Mouse (Mus musculus): ENCODE measurements at regions not wholly inside any gene's neighbourhood (a gene's known extent, or its start where the extent isn't known, plus 50 kb on each side); places are given as distances from the start of the nearest gene placed in this dataset.

DNA sequence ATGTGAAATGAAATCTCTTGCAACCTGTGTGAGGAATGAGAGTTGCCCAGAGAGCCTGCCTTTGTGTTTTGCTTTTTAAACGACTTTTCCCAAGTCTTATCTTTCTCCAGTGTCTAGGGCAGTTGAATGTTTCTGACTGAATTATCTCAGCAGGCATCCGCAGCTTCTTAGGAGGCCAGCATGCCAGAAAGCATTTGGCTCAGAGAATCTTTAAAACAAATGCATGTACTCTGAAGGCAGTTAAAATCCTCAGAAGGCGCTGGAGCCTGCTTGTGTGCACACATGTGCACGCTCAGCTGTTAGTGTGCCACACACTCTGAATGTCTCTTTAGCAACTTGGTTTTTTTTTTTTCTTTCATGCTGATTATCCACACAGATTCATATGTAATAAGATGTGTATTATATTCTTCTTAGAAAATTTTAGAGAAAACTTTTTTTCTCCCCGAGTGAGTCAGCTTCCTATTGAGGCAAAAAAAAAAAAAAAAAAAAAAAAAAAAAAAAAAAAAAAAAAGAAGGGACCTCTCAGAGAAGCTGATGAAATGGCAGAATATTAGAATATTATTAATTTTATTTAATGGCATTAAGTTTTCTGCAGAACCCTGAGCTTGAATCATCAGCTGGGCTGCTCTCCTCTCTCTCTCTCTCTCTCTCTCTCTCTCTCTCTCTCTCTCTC is 201.9 kb downstream of the Tmem38b start:
- no peak for DNase-seq (ENCODE audit: low spot score)

DNA sequence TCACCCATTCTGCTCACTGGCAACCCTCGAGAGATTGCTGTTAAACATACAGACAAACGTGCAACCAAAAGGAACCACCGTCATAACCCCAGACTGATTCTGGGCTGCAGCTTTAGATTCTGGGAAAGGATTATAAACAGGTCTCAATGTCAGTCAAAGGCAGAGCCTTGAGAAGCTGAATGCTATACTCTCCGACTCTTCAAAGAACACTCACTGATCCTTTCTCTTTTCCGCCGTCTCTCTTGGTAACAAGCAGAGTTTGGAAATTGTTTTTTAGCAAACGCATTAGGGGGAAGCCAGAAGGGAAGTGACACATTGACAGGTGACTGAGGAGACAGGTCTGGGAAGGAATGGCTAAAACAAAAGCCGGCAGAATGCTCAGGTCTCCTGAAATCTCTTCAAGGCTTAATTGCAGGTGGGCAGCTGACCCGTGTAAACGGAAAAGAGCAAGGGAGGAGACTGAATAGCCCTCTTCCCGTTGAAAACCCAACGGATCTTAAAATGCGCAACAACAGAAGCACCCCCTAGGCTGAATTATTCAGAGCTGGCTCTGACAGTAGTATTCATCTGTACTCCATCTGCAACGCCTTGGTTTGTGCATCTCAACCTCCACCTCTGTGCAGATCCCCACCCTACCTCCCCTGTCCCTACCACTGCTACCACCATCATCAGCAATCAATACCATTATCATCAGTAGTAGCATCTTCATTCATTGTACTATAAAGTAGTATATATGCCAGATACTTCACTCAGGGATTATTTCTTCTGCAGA is 219.6 kb downstream of the Tmem38b start:
- no peak for DNase-seq (ENCODE audit: low spot score)

DNA sequence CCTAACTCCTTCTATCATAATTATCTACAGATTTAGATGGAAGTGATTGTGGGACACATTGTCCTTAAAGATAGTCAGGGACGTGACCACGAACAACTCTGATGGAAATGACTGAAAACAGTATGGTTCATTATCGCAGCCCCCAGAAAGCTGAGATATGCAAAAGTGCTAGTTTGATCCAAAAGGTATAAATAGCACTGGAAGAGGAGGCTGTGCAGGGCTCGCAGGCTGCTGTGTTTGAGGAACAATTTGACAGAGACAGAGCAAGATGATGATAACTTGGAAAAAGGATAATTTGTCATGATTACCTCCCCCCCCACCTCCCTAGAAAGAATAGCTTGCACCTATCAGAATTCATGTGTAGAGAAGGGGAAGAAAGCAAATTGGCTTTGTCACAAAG is 238.5 kb downstream of the Tmem38b start:
- no peak for DNase-seq (ENCODE audit: low spot score)

DNA sequence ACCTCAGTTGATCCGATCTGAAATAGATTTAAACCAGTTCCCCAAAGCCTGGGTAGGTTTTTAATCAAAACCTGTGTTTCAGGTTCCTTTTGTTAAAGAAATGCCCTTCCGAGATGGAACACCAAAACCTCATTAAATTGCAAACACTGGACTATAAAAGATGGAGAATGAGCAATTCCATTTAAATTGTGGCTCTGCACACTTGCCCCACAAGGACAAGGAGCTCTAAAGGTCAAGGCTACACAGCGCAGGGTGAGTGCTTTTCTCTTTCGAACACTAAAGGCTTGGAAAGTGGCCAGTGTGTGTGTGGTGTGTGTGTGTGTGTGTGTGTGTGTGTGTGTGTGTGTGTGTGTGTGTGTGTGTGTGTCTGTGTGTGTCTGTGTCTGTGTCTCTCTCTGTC is 246.1 kb downstream of the Tmem38b start:
- DNase-seq (ENCODE audit: low spot score): peak; percentile 46

DNA sequence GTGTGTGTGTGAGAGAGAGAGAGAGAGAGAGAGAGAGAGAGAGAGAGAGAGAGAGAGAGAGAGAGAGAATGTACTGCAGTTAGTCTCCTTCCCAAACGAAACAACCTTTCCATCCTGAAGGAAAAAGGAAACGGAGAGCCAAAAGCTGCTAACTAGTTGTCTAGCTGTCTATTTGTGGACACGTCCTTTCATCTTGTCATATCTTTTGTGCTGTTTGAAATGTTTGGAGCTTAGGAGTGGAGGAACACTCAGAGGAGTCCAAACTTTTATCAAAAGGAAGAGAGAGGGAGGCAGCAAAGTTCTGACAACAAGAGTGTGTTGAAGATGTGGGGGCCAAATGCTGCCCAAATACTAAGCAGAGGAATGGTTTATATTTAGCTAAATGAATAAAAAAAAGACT is 246.6 kb downstream of the Tmem38b start:
- no peak for DNase-seq (ENCODE audit: low spot score)

DNA sequence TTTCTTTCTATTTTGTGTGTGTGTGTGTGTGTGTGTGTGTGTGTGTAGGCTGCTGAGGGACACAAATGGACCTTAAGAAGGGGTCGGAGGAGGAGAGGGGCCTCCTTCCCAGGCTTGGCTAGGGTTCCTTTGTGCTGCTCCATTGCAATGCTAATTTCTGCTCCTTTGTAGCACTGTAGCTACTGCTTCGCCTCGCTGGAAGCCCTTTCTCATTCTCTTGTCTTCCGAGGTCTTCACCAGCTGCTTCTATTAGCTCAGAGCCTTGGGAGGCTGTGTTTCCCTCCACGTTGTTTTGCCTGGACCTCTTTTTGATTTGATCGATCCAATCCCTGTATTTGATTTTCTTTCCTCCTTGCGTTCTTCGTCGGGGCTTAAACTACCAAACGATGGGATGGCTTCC is 247.1 kb downstream of the Tmem38b start:
- DNase-seq (ENCODE audit: low spot score): no peak

DNA sequence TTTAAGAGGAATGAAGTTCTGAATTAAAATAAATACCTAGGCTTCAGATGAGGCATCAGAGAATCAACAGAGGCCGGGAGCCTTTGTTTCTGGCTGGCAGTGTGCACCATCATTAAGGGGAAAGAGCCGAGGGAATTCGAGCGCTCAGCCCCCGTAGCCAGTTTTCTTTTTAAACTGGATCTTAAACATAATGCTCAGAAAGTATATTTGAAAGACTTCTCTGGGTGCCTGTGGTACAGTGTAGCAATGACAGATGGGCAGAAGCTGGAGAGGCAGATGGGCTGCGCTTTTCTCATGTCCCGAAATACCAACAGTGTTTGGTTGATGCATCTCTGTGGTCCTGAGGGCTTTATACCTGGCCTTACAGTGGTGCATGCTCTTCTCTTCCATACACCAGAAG is 247.6 kb downstream of the Tmem38b start:
- no peak for DNase-seq (ENCODE audit: low spot score)

DNA sequence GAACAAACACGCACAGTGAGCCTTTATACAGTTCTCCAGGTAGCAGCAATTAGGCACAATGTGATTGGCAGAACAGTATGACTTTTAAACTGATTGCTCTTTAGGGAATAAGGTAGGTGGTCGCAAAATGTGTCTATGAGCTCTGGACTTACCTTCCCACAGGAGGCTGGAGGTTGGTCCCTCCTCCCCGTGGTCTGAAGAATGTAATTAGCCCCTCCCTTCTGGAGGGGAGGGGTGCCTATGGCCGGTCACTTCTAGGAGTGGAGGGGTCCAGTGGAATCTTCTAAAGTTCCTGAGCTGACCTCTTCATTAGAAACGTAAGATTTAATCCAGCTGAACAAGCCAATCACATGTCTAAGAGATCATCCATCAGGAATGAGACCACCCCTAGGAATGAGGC is 248.4 kb downstream of the Tmem38b start:
- DNase-seq (ENCODE audit: low spot score): no peak

DNA sequence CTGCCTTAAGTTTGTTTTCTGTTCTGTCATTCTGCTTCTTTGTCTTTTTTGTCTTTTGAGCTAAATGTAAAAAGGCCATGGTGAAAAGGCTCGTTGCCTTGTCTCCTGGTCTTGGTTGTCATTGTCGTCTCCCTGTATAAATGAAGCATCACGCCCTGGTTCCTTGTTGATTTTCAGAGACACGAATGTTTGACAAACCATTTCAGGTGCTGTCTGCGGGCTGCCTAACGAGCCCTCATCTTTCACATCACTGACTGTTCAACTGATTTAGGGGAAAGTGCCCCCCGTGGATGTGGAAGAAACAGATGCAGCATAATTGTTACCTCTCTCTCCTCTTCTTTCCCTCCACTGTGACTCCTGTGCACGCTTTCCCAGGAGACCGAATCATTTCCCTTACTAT is 254.7 kb downstream of the Tmem38b start:
- no peak for DNase-seq (ENCODE audit: low spot score)

DNA sequence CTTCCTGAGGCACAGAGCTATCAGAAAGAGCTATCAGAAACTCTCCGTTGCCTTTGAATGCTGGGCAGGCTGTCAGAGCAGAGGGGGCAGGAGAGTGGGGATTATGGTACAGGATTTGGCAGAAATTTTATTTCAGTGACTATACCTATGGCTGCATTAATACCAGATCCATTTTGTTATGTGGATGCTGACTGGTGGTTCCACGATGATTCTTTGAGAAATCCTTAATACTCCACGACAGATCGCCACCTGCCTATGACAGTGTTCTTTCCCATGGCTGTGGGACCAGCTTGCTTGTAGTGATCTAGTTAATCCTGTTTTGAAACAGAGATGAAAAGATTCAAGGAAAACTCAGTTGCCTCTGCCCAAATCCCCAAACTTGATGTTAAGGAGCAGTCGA is 255.6 kb downstream of the Tmem38b start:
- no peak for DNase-seq (ENCODE audit: low spot score)

DNA sequence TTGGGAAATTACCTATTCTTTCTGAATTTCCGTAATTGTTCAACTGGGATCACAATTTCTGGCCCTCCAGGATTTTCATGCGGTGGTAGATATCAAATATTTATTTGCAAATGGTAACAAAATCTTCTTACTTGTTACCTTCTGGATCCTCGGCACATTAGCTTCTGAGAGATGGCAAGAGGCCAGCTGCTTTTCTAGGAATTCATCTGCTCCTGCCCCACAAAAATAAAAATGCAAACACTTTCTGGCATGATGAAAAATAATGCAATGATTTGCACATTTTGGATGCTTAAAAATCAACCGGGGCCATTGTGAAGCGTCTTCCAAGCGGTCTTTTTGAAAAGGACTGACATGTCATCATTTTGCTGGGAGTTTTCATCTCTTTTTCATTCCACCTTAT is 258.9 kb downstream of the Tmem38b start:
- DNase-seq (ENCODE audit: low spot score): no peak

DNA sequence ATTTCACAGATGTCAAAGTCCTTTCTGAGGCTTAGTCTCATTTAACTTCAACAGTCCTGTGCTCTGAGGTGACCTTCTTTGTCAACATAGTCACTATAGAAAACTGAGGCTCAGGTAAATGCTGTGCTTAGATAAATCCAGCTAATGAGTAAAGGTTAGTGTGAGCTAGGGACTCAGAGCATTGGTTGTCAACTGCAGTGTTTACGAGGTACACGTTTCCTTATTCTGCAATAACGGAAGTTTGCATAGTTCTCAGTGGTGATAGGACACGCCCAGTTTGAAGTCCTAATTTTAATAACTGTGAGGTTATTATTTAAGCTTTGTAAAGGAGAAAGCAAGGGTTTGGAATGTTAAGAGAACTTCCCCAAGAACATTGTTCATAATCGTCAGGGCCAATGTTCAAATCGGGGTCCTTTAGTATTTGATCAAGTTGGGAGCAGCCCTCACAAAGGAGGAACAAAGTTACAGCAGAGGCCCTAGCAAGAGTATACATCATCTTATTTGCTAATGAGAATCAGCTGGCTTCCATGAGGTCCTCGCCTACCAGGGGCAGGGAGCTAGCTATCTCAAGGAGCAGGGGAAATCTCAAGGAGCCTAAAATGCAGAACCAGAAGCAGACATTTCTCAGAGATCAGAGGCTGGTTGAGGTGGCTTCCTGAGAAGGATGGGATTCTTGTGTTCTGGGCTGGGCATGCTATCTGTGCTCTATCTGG is 268.6 kb downstream of the Tmem38b start:
- DNase-seq (ENCODE audit: low spot score): no peak

DNA sequence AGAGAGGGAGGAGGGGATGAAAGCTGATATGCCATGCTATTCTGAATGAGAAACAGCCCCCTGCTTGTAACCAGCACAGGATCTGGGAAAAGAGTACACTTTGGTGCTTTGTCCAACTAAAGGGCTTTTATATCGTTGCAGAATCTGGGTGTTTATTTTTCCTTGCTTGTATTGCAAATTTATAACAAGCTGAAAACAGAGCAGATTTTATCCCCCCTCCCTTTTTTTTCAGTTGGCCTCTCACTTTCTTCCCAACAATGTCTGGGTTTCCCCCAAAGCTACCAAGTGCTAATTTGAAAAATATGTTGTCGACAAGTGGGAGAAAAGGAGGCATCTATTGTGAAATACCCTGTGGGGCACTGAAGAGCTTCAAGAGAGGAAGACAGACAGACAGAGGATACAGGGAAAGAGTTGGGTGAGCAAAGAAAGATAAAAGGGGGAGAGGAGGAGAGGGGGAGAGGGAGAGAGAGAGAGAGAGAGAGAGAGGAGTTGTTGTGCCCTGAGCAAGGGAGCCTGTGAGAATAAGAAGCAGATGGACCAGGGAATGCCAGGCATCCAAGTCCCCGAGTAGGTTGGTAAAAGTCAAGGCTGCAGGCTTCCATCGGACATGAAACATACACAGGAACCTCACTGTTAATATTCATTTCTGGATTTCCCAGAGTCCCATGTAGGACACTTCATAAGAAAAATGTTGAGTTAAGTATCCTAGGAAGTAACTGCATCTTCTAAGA is 269.5 kb downstream of the Tmem38b start:
- no peak for DNase-seq (ENCODE audit: low spot score)

DNA sequence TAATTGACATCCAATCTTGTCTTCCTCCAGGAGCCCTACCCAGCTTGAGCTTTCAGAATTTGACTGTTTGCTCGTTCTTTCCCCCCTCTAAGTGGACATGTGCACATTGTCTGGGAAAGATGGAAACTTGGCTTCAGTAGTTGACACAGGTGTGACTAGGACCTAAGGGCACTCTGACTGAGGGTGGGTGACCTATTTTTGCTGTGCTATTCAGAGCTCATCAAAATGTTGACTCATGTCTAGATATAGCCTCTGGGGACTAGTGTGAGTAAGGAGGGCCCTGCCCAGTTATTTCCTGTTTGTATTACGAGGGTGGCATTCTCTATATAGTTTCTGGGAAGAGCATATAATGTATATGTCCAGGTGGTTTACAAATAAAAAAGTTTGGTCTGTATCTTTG is 271.7 kb downstream of the Tmem38b start:
- DNase-seq (ENCODE audit: low spot score): no peak

DNA sequence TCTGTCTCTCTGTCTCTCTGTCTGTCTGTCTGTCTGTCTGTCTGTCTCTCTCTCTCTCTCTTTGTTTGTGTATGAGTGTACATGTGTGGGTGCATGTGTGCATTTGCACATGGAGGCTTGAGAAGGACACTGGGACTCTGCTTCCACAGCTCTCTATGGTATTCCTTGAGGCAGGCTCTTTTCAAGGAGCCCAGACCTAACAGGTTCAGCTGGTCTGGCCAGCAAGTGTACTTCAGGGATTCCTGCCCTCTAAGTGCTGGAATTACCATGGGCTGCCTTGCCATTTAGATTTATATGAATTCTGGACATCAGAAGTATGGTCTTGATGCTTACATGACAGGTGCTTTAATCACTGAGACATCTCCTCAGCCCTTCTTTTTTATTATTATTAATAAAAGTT is 274.4 kb downstream of the Tmem38b start:
- no peak for DNase-seq (ENCODE audit: low spot score)

DNA sequence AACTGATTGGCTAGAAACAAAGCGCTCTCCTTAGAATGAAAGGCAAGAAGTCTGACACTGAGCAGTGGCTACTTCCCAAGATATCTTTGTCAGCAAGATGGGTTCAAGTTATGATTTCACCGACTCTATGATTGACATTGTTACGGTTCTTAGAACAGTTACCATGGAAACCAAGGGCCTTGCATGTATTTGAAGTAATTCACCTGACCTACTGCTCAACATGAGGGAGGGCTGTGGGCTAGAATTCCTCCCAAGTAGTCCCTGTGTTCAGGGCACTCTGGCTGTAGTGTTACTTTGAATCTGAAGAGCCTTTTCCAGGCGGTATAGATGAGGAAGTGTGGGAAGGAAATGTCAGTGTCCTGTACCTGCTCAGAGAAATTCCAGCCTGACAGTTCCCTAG is 281.1 kb downstream of the Tmem38b start:
- DNase-seq (ENCODE audit: low spot score): no peak

DNA sequence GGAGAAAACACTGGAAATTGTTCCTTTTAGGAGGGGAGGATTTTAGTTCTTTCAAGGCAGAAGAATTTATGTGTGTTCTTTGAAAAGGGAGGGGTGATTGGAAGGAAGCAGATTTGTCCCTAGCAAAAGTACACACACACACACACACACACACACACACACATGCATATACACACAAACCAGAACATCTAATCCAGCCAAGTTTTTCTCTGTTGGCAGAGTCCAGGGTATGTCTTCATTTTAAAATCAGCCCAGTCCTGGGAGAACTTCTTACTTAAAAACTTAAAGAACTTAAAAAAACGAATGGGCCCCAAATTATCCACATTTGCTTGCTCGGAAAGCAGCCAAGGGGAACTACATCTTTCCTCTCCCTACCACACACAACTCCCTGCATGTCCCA is 290.5 kb downstream of the Tmem38b start:
- no peak for DNase-seq (ENCODE audit: low spot score)

DNA sequence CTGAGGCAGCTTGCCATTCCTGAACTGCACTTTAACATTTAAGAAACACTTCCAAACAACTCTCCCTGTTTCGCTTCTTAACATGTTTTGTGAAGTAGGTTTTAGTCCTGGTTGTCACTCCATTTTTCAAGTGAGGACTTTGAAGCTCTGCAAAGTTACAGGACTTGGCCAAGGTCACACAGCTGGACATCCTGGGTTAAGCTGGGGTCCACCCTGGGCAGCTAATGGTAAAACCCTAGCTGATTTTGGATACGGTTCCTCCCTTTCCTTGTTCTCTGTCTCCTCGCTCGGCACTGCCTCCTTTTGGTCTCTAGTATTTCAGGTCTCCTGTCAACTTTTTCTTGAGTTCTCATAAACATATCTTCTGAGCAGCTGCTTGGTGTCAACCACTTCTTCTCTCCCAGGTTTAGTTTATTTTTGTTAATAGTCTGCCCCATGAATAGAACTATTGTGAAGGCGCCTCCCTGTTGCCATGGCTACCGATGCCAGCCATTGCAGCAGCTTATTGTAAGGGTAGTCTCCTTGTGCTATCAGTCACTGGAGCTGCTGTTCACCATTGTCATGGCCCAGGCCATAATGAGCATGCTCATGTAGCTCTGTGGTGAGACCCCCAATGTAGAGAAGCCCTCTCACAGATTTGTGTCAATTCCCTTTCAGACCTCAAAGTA is 292.5 kb downstream of the Tmem38b start:
- no peak for DNase-seq (ENCODE audit: low spot score)

DNA sequence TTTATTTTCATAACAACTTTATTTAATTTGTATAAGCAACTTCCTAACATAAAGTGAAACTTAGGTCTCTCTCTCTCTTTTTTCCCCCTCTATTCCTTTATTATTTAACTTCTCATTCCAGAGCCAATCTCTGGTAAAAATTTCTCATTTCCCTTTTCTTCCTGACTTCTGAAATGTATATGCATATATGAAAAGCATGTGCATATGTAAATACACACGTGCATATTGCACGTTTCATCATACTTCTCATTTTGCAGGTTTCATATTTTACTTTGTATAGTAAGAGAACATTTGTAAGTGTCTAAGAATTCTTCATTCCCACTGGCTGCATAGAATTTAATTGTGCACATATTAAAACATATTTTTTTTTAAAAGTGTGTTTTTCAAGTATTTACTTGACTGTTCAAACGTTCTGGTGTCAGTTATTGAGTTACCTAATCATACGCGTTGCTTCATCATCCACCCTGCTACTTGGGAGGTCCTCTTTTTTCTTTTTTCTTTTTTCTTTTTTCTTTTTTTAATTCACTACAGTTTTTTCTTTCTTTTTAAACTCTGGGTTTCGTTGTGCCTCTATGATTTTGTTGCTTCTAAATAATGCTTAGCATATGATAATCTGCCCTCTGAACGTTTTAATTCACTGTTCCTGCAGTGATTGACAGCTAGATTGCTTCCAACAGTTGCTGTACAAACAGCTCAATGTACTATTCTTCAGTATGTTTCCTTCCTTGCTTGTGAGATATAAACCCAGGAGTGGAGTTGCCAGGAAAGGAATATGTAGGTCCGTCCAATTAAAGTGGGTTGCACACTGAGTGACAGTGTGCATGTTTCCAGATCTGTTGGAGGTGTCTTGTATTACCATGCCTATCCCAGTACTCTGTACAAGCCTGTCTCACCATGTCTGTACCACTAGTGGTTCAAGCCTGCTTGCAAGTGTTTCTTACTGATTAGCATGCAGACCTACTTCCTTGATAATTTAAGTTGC is 303.2 kb downstream of the Tmem38b start:
- DNase-seq (ENCODE audit: low spot score): no peak

DNA sequence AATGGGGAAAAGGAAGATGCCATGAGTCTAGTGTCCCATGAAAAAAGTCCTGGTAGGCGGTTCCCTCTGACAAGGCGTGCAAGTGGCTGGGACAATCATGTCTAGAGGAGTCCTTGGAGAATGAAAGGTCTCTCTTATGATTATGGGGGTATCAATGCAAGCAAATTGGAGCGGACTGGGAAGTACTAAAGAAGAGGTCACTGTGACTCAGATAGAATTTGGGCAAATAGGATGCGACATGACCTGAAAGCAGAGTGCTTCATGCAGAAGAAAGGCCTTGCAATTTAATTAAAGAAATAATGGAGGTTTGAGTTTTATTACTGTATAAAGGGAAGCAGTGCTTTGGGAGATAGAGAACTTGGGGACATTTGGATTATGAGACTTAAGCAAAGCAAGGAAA is 330.3 kb downstream of the Tmem38b start:
- no peak for DNase-seq (ENCODE audit: low spot score)

Data from testis, postnatal 10 days (tissue).